Mouse (Mus musculus) myocyte (in vitro differentiated cells): ENCODE results near the gene Tmed10.

Experiments
- E2F4 ChIP-seq: IDR thresholded peaks from one replicate; pipeline ENCODE4 v1.6.1; 2011; ENCODE audit warnings: mild to moderate bottlenecking, control low read depth, moderate library complexity; ENCODE audit not compliant: insufficient read depth
- MAX ChIP-seq: IDR thresholded peaks from one replicate; pipeline ENCODE4 v1.6.1; 2011; ENCODE audit warnings: low read depth, mild to moderate bottlenecking, control low read depth
- MYOG ChIP-seq, 3 experiments: IDR thresholded peaks; one replicate each; pipeline ENCODE4 v1.6.1; 2011; ENCODE audit warnings: control low read depth in 2 of 3, low read depth in 2 of 3, mild to moderate bottlenecking in 2 of 3; ENCODE audit not compliant: insufficient read length in 2 of 3, control insufficient read depth in 1 of 3, insufficient read depth in 1 of 3
- POLR2A ChIP-seq: IDR thresholded peaks from one replicate; pipeline ENCODE4 v1.6.1; 2011; ENCODE audit warnings: low read depth, mild to moderate bottlenecking, control low read depth, moderate library complexity; ENCODE audit not compliant: insufficient read length
- TCF12 ChIP-seq: IDR thresholded peaks from one replicate; pipeline ENCODE4 v1.6.1; 2011; ENCODE audit warnings: mild to moderate bottlenecking, control low read depth; ENCODE audit not compliant: poor library complexity, insufficient read depth, severe bottlenecking
- TCF3 ChIP-seq: IDR thresholded peaks from one replicate; pipeline ENCODE4 v1.6.1; 2011; ENCODE audit warnings: low read depth, control low read depth; ENCODE audit not compliant: insufficient read length

DNA sequence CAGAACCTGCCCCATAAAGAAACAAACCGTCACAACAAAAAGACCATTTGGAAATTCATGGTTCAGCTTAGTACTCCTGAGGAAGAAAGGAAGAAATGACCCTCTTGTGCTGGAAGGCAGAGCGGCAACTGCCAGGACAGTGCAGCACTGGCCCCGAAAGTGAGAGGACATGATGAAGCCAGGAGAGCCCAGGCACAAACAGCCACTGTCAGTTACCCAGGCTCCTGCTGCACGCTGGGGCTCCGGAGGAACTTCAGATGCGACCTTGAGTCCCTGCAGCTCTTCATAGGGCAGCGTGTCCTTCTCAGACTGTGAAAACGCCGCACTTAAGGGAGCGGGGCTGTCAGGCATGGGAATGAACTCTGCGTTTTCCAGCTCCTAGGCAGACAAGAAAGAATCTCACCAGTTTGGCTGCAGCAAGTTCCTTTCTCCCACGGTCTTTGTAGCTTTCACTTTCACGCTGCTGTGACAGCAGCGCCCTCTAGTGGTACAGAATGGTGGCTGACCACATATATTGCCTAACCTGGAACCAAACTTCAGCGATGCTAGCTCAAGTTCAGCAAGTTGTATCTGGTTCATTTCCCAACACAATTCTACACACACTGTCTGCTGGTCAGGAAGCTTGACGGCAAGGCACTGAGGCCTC is 69.3 kb downstream of the Tmed10 start:
- TF ChIP-seq POLR2A (no peak), TCF12 (no peak), MAX (no peak), MYOG (IDR thresholded peaks at IDR 0.05; ENCODE audit: control insufficient read depth in 1 of 3, insufficient read depth in 1 of 3, insufficient read length in 2 of 3, low read depth in 2 of 3) (no peak), E2F4 (no peak), TCF3 (no peak)
